Mouse (Mus musculus) hindbrain, embryonic 10.5 days (tissue): ENCODE data around the gene Zscan5b. TPM values are rescaled to one million over a fixed set of nuclear protein-coding genes. Genes with fewer than 3 reads are reported as not detected.
"Not testable (repeated sequence)": the region's sequence is repeated elsewhere in the genome, so short reads cannot be mapped to it uniquely, and the experiment has no call there.

ENCODE experiments used
- DNase-seq: peaks from one replicate; pipeline ENCODE4 v3.0.0-alpha.2; 2017; ENCODE audit warnings: low spot score
- H3K27ac ChIP-seq: fragments of 300-500 bp; sonication (generic); 2 replicates; pipeline ENCODE4 v1.5.1; 2016; ENCODE audit warnings: mild to moderate bottlenecking, moderate library complexity
- H3K27me3 ChIP-seq: fragments of 300-500 bp; sonication (generic); 2 replicates; pipeline ENCODE4 v1.6.1; 2016; ENCODE audit warnings: mild to moderate bottlenecking; ENCODE audit not compliant: poor library complexity, insufficient read depth, severe bottlenecking
- H3K36me3 ChIP-seq: fragments of 300-500 bp; sonication (generic); 2 replicates; pipeline ENCODE4 v1.6.1; 2016; ENCODE audit warnings: mild to moderate bottlenecking, moderate library complexity
- H3K4me1 ChIP-seq: fragments of 300-500 bp; sonication (generic); replicated peaks from 2 replicates; pipeline ENCODE4 v1.6.1; 2016; ENCODE audit warnings: mild to moderate bottlenecking
- H3K4me3 ChIP-seq: fragments of 300-500 bp; sonication (generic); 2 replicates; pipeline ENCODE4 v1.5.1; 2016; ENCODE audit warnings: mild to moderate bottlenecking, moderate library complexity
- H3K9me3 ChIP-seq: fragments of 300-500 bp; sonication (generic); 2 replicates; pipeline ENCODE4 v1.6.1; 2016; ENCODE audit warnings: mild to moderate bottlenecking, moderate library complexity
- WGBS: fragments of 180-500 bp; shearing (Covaris S2); methylation state at CpG from one replicate; pipeline ENCODE4 v1.1.7; 2016; 5-methylcytosine and 5-hydroxymethylcytosine counted together
- polyA plus RNA-seq: library from polyadenylated mRNA; unstranded; fragments of >200 nt; fragmentation: Nextera tagmentation; extraction: Ambion mirVana; gene quantifications from 2 replicates; pipeline ENCODE4 v1.2.1, GENCODE M21; 2016

Gene Zscan5b
- polyA plus RNA-seq, 1 experiment from 2014 or later, result not detected

- H3K9me3 ChIP-seq, result peaks cover 5% of the 10 kb centered on the region; the same call in 1 of the 2 replicates
- H3K27ac ChIP-seq, result no peak overlapping the region
- H3K4me3 ChIP-seq, result no peak overlapping the region
- 0 out of 2 replicates have a peak, but pooled peaks cover 3% of the 10 kb centered on the region for H3K4me1 ChIP-seq
- WGBS, result 20% methylated on average over 5 of the region's 5 CpGs
- H3K36me3 ChIP-seq, result peaks cover 16% of the 10 kb centered on the region
- peak; percentile 63 for DNase-seq
- peaks cover 6% of the 10 kb centered on the region for H3K27me3 ChIP-seq
Observed at GRCm38 (mm10) chr7:6194129-6194528, 27.9 kb upstream of the Zscan5b start.

GRCm38 (mm10) chr7:6195777-6196176 is 26.3 kb upstream of the Zscan5b start:
- Histone ChIP-seq H3K36me3 (no peaks in the 10 kb centered on the region), H3K4me3 (no peak overlapping the region), H3K4me1 (no peaks in the 10 kb centered on the region), H3K27ac (no peak overlapping the region), H3K27me3 (no peaks in the 10 kb centered on the region), H3K9me3 (peaks cover 10% of the 10 kb centered on the region)
- 51% methylated on average over 2 of the region's 2 CpGs for WGBS
- DNase-seq, result no peak

GRCm38 (mm10) chr7:6196790-6197189 is 25.3 kb upstream of the Zscan5b start, which contains the start of gene Galp:
Gene Galp (plus strand): TSS chr7:6197090.
- Histone ChIP-seq H3K27ac (no peak within 1 kb of the TSS), H3K27me3 (no peaks in the 10 kb centered on the region), H3K9me3 (peaks cover 15% of the 10 kb centered on the region), H3K36me3 (no peaks in the 10 kb centered on the region), H3K4me1 (no peaks in the 10 kb centered on the region), H3K4me3 (no peak within 1 kb of the TSS)
- DNase-seq, result no peak
- WGBS, result 69% methylated on average over 3 of the region's 3 CpGs

GRCm38 (mm10) chr7:6204200-6204599 is 17.9 kb upstream of the Zscan5b start:
- H3K4me1 ChIP-seq, result no peaks in the 10 kb centered on the region
- no peak for DNase-seq
- 80% methylated on average over 3 of the region's 3 CpGs for WGBS
- H3K4me3 ChIP-seq, result no peak overlapping the region
- H3K36me3 ChIP-seq, result no peaks in the 10 kb centered on the region
- H3K9me3 ChIP-seq, result peaks cover 24% of the 10 kb centered on the region
- H3K27ac ChIP-seq, result no peak overlapping the region
- H3K27me3 ChIP-seq, result no peaks in the 10 kb centered on the region

- Histone ChIP-seq H3K27me3 (no peaks in the 10 kb centered on the region), H3K27ac (no peak overlapping the region), H3K36me3 (no peaks in the 10 kb centered on the region), H3K9me3 (peaks cover 44% of the 10 kb centered on the region), H3K4me1 (no peaks in the 10 kb centered on the region), H3K4me3 (no peak overlapping the region)
- WGBS, result 50% methylated on average over 5 of the region's 5 CpGs
- DNase-seq, result no peak
Observed at GRCm38 (mm10) chr7:6213144-6213543, 8.9 kb upstream of the Zscan5b start.

- DNase-seq, result not testable (repeated sequence)
- peaks cover 44% of the 10 kb centered on the region for H3K9me3 ChIP-seq
- WGBS, result 75% methylated on average over 4 of the region's 4 CpGs
Observed at GRCm38 (mm10) chr7:6214691-6215090, 7.4 kb upstream of the Zscan5b start.

GRCm38 (mm10) chr7:6220147-6220546 is 1.9 kb upstream of the Zscan5b start:
- DNase-seq, result no peak
- WGBS, result 43% methylated on average over 3 of the region's 3 CpGs
- peaks cover 36% of the 10 kb centered on the region for H3K9me3 ChIP-seq
- H3K4me3 ChIP-seq, result no peak overlapping the region
- H3K36me3 ChIP-seq, result no peaks in the 10 kb centered on the region
- H3K27me3 ChIP-seq, result no peaks in the 10 kb centered on the region
- H3K27ac ChIP-seq, result no peak overlapping the region
- H3K4me1 ChIP-seq, result no peaks in the 10 kb centered on the region

More at GRCm38 (mm10) chr7:6214691-6215090, 7.4 kb upstream of the Zscan5b start:
- not testable (repeated sequence) for H3K27ac ChIP-seq, H3K4me3 ChIP-seq, H3K27me3 ChIP-seq, H3K4me1 ChIP-seq, H3K36me3 ChIP-seq

GRCm38 (mm10) chr7:6228491-6228890 is 6.4 kb downstream of the Zscan5b start:
- H3K36me3 ChIP-seq, H3K4me3 ChIP-seq, H3K4me1 ChIP-seq, H3K27me3 ChIP-seq, DNase-seq, H3K27ac ChIP-seq: not testable (repeated sequence)
- peaks cover 53% of the 10 kb centered on the region for H3K9me3 ChIP-seq
- 56% methylated on average over 8 of the region's 8 CpGs for whole genome bisulfite sequencing

- Histone ChIP-seq H3K36me3 (no peaks in the 10 kb centered on the region), H3K27me3 (no peaks in the 10 kb centered on the region), H3K4me1 (no peaks in the 10 kb centered on the region), H3K9me3 (peaks cover 4% of the 10 kb centered on the region; the same call in 1 of the 2 replicates), H3K27ac (no peak overlapping the region), H3K4me3 (no peak overlapping the region)
- WGBS, result 52% methylated on average over 11 of the region's 11 CpGs
- DNase-seq, result no peak
Observed at GRCm38 (mm10) chr7:6239787-6240186, 17.7 kb downstream of the Zscan5b start.

GRCm38 (mm10) chr7:6240841-6241425 is 18.9 kb downstream of the Zscan5b start:
- H3K27ac ChIP-seq, H3K4me1 ChIP-seq, H3K36me3 ChIP-seq, H3K9me3 ChIP-seq, H3K27me3 ChIP-seq, H3K4me3 ChIP-seq: not testable (repeated sequence)
- peak; percentile 24 for DNase-seq
- 21% methylated on average over 1 of the region's 1 CpGs for WGBS

- 53% methylated on average over 11 of the region's 11 CpGs for WGBS
- Histone ChIP-seq H3K27ac (no peak overlapping the region), H3K27me3 (no peaks in the 10 kb centered on the region), H3K9me3 (peaks cover 10% of the 10 kb centered on the region; the same call in 1 of the 2 replicates), H3K4me1 (no peaks in the 10 kb centered on the region), H3K4me3 (no peak overlapping the region), H3K36me3 (no peaks in the 10 kb centered on the region)
- DNase-seq, result no peak
Observed at GRCm38 (mm10) chr7:6244361-6245292, 22.5 kb downstream of the Zscan5b start.

- Histone ChIP-seq H3K27ac (no peak within 1 kb of the TSS), H3K27me3 (no peaks in the 10 kb centered on the region), H3K4me1 (no peaks in the 10 kb centered on the region), H3K4me3 (no peak within 1 kb of the TSS), H3K36me3 (no peaks in the 10 kb centered on the region), H3K9me3 (peaks cover 22% of the 10 kb centered on the region; the same call in 1 of the 2 replicates)
- 89% methylated on average over 6 of the region's 6 CpGs for WGBS
- no peak for DNase-seq
Observed at GRCm38 (mm10) chr7:6252410-6252809, 30.3 kb downstream of the Zscan5b start, which contains the start of gene Epp13. Gene Epp13 (plus strand): TSS chr7:6252710.

GRCm38 (mm10) chr7:6254451-6254850 is 32.4 kb downstream of the Zscan5b start:
- Histone ChIP-seq H3K4me1 (no peaks in the 10 kb centered on the region), H3K27ac (no peak overlapping the region), H3K36me3 (no peaks in the 10 kb centered on the region), H3K9me3 (peaks cover 18% of the 10 kb centered on the region; the same call in 1 of the 2 replicates), H3K27me3 (no peaks in the 10 kb centered on the region), H3K4me3 (no peak overlapping the region)
- WGBS, result 93% methylated on average over 5 of the region's 5 CpGs
- no peak for DNase-seq
